Mouse (Mus musculus) kidney, adult 9 months (tissue): ENCODE data around the gene Cdx2.

ENCODE experiments used
- DNase-seq: peaks from one replicate; pipeline ENCODE4 v3.0.0; 2022

Gene Cdx2

DNA sequence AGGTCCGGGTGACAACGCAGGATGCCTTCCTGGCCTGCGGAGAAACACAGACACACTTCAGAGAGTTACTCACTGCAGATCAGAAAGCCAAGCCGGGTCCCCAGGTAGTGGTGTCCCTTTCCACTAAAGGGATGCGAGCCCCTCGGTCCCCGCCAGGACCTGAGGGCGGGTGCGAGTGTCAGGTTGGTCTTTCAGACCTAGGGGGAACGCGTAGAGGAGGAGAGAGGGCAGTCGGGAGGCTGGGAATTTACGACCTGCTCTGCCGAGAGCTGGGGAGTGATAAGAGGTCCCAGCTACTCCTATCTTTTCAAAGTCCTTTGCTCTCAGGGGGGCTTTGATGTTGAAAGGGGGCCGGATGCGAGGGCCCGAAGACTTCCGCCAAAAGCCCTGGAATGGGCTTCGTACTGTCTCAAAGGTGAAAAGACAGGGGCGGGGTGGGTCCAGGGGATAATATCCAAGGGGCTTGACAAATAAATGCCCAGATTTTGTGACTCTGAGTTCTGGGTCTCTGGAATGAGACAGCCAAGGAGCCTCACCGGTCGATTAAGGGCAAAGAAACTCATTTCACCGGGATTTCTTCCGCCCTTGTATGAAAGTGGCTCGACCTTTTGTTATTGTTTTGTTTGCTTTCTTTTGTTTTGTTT is 8.5 kb upstream of the Cdx2 start:
- no peak for DNase-seq

DNA sequence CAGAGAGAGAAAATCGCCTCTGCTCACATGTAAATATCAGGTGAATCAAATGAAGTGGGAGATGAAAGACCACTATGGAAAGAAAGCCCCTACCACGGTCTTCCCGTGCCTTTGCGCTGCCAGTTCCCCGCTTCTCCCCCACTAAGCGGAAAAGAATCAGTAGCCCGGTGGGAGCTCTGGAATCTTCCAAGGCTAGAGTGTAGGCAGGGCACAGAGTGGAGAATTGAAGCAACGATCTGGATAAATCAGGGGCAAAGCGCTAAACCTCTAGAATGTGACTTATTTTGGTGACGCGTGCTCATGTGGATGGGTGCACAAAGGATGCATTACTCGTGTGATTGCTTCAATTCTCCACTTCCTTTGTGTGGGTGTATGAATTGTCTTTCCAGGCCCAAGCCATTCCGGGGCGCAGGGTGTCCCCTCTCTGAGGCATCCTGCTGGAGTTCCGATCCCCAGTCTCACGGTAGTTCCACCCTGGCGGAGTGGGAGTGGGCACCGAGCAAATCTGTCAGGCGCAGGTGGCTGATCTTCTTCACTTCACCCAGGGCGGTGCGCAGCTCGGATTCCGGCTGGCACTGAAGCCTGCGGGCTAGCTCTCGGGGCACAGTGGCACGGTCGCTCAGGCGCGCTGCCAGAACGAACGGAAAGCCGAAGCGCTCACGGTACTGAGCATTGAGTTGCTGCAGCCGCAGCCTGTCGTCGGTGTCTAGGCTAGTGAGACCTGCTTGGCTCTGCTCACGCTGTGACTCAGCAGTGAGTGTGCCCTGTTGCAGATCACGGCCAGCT is 7.8 kb upstream of the Cdx2 start:
- DNase-seq, result no peak

DNA sequence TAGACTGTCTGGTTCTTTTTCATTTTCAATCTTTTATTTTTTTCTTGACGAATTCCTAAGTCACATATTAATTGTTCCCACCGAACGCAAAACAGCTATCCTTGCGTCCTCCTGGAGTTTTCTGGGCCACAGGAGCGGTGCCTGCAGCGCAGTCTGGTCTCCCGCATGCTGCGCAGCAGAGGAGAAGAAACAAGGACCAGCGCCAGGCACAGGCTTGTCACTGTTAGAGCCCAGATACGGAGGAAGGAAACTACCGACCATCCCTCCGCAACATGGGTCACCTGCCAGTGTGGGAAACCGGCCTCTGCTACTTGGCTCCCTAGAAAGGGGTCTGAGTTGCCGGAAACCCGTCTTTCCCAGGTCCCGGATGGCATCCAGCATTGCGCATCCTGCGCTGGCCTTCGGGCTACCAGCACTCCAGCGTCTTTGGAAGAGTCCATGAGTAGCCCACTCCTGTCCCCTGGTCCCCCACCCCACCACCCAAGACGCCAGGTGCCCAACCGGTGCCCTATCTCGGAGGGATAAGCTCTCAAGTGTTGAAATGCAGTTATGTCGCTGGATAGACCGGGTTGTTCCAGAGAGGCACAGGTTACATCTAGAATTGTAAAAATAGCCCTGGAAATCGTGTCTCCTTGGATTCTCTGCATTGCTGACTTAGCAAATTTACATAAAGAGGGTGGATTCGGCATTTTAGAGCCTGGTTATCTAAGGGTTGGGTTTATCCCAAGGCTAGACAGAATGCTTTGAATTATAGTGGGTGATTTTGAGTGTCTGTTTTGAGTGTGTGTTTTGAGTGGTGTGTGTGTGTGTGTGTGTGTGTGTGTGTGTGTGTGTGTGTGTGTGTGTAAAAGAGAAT is 6.0 kb upstream of the Cdx2 start:
- DNase-seq, result no peak

DNA sequence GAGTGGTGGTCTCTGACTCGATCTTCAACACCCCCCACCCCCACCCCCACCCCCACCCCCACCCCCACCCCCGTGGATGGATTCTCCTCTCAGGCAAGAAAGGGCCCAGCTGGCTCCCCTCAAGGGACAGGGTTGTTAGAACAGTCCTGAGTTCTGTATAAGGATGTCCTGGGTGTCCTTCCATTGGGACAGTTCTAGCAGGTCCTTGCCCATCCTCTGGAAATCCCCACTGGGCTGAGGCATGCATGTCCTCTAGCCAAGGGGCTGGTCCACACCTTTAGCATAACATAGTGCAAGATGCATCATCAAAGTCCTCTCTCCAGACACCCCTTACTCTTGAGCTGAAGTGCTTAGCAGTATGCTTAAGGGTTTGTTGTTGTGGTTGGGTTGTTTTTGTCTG is 2.7 kb upstream of the Cdx2 start:
- no peak for DNase-seq

DNA sequence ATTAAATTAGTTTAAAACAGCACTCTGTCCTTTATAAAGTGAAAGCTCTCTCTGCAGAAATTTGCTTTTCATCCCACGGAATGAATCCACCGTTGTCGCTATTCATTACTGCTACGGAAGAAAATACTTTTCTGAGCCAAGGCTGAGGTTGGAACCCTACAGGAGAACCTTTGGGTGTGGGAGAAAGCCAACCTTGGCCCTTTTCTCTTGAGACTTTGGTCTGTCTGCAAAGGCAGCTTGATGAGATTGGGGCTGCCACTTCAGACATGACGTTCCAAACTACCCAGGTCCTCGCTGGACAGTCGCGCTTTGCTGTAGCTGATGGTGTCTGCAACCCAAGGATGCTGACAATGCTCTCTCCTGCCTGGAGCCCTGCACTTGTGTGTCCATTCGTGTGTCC is 1.4 kb upstream of the Cdx2 start:
- DNase-seq, result no peak

DNA sequence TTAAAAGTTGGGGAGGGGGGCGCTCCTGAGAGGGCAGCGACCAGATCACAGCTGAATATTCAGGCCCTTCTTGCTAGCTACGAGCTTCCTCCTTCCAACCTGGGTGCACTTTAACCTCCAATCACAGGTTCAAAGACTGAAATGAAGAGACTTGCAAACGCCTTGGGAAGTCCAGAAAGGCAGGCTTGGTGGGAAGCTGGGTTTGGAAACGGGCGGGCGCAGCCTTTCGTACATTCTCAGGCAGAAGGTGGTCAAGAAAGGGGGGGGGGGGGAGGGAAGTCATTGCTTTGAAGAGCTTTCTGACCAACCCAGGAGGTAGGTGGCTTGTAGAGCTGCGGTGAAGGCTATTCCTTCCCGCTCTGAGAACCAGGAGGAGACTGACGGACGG is 322 bp upstream of the Cdx2 start:
- no peak for DNase-seq

DNA sequence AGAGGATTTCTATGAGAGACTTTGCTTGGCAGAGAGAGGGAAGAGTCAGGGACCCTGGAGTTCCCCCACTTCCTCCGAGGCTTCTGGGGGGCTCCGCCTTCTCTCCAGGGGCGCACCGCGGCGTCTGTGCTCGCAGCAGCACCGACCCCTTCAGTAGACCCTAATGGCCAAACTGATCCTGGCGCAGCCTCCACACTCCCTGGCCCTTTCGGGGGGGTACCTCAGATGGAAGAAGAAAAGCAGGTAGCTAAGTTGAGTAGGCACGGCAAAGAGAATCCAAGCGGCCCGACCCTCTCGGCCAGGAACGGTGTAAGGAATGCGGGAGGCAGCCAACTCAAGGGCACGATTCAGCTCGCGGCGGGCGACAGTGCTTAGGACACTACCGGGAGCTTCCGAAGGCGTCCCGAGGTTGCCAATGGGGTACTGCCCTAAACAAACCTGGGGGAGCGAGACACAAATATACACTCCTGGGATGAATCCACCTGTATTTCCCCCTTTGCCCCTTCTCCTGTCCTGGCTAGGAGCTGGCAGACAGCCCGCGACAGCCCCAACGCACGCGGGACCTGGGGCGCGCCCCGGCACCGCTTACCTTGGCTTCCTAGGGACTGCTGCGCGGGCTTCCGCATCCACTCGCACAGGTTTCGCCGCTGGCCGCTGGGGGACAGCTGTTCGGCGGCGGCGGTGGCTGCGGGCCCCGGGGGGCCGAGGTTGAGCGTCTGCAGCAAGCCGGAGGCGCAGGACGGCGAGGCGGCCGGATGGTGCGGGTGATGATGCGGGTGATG is 1.0 kb downstream of the Cdx2 start:
- DNase-seq, result no peak

DNA sequence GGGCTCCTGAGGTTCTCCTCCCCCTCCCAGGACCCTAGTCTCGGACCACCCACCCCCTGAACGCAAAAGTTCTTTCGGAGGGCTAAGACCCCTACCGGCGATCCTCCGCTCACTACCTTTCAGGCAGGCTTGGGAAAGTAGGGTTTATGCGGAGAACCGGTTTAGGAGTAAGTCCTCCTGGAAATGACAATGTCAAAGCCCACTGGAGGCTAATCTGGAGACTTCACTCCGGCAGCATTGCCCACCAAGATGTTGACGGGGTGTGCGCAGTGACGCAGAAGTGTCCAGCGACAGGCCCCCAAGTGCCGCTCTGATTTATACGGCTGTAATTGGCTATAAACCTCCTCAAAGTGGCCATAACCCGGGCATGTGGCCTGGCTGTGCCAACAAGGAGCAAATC is 1.9 kb downstream of the Cdx2 start:
- DNase-seq, result no peak

DNA sequence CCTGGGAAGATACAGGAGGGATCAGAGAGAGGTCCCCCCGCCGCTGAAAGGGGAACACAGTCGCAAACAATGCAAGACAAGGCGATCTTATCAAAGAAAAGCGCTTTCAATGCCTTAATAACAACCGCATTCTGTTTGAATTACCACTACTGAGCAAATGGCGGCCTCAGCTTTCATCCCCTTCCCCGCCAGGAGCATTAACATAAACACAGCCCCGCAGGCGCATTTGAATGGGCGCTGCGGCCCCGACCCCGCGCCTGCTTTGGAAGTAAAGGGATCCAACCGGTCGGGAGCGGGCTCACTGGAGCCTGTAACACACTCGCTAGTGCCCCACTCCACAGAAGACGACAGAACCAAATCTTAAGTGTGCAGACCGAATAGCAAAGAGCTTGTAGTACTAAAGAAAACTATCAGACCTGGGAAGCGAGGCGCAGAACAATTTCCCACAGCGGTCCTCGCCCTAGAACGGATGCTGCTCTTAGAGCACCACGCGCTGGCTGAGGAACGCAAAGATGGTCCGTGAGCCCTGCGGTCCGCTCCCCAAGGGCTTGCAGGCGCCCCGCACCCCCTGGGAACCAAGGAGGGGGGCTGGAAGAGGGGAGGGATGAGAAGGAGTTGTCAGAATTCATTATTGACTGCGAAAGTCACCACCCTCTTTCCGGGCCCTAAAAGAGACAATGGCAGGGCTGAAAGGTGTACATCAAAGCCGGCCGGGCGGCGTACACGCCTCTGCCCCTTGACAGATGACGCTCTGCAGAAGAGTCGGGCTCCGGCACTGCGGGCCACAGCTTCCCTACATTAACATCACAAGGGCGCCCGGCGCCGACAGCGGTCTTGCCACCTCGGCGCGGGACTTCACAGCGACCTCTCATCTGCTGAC is 2.6 kb downstream of the Cdx2 start:
- no peak for DNase-seq

DNA sequence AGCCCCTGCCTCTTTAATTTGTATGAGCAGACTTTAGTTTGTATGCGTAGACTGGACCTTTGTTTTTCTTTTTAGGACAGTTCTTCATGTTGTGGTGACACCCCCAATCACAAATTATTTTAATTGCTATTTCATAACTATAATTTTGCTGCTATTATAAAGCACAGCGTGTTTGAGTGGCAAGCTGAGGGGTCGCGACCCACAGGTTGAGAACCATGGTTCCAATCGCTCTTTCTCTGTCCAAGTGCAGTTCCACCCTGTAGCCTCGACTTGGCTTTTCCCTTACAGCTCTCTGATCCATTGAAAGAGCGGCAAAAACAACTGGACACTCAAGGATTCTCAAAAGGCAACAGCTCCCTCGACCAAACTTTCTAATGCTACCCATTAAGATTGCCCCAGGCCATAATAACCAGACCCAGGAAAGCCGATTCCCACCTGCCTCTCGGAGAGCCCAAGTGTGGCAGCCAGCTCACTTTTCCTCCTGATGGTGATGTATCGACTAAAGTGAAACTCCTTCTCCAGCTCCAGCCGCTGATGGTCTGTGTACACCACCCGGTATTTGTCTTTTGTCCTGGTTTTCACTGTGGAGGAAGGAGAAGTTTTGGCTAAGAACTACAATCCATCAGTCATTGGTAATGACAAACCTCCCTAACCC is 4.2 kb downstream of the Cdx2 start:
- DNase-seq, result no peak

DNA sequence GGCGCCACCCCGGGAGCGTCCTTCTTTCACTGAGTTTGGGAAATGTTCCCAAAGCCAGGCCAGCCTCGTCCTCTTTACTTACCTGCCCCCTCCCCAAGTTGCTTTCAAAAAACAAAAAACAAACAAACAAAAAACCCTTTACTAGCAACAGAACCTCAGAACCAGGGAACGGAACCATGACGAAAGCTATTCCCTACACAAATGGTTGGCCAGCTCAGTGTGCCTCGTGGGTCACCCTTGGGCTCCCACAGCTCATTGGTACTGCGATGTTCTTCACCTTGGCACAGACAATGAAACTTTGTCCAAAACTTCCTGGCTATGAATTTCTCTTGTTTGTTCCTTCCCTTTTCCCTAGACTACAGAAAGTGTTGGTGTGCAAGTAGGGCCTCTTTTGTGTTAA is 4.9 kb downstream of the Cdx2 start:
- no peak for DNase-seq

DNA sequence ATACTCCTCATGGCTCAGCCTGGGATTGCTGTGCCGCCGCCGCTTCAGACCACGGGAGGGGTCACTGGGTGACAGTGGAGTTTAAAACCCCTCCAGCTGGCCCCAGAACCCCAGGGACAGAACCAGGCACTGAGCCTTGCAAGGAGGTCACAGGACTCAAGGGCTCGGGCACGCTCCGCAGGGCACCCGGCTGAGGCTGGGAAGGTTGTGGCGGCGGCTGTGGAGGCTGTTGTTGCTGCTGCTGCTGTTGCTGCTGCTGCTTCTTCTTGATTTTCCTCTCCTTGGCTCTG is 5.3 kb downstream of the Cdx2 start:
- no peak for DNase-seq

DNA sequence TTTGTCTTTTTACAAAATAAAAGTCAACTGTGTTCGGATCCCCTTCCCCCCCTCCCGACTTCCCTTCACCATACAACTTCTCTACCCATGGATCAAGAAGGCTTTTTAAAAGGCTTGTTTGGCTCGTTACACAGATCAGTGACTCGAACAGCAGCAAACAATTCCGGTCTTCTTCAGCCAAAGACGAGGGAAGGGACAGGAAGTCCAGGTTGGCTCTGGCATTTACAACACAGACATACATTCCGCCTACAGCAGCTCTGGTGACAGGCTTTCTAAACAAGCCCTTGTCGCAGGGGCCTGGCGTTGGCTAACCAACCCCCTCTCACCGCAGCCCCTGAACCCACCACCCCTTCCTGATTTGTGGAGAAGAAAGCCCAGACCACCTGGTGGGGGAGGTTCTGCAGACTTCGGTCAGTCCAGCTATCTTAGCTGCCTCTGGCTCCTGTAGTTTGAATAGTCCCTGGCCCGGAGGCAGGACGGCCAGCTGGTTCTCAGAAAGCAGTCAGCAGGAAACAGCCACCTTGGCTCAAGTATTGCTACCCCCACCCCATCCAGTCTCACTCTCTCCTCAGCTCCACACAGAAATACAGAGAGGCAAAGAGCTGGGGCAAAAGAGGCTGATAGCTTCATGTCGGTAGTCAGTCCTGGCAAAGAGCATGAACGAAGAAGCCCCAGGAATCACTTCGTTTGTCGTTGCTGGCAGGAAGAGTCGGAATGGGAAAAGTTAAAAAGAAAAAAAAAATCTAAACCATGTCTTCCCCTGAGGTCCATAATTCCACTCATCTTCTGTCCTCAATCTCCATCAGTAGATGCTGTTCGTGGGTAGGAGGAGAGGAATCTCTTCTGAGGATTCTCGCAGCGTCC is 5.9 kb downstream of the Cdx2 start:
- no peak for DNase-seq

DNA sequence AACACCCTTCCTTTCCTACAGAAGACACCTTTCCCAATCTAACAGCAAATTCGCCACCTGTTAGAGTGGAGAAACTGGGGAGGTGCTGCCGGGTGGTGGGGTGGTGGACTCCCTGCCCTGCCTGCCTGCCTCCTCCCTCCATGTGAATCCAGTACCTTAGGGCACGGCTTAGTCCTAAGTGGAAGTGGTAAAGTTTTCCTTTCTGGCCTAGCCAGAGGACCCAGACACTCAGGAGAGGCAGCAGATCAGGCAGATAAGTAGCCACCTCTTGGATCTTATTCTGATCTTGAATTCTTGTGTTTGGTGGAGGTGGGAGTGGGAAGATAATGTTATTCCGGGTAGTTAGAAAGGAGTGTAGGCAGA is 7.1 kb downstream of the Cdx2 start:
- DNase-seq, result no peak

DNA sequence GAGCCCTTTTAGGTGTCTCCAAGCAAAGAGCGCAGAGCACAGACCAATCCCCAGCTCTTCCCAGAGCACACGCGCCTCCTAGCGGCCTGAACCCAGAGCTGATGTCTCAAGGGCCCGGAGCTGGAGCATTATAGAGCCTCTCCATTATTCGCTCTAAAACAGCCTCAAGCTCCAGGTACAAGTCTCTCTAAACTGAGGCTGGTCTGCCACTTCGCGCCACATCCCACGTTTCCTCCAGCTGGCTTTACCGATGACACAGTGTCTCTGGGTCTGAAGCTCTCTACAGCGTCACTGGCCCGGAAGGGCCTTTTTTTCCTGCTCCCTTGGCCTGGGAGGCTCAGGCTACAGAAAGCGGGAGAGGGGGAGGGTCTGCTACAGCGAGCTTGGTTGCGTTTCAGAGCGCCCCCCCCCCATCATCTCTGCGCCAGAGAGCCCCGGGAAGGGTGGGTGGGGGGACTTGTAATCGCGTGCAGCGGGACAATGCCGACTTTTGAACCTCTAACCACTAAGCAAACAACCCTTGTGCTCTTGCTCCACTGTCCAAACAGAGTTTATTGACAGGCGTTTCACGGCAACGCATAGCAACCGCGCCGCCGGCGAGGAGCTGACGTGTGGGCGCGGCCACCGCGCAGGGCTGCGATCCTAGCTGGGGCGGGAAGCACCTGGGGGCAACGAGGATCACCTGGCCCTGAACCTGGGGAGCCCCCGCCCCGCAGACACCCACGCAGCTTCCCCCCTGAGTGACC is 7.6 kb downstream of the Cdx2 start:
- peak; percentile 34 for DNase-seq

DNA sequence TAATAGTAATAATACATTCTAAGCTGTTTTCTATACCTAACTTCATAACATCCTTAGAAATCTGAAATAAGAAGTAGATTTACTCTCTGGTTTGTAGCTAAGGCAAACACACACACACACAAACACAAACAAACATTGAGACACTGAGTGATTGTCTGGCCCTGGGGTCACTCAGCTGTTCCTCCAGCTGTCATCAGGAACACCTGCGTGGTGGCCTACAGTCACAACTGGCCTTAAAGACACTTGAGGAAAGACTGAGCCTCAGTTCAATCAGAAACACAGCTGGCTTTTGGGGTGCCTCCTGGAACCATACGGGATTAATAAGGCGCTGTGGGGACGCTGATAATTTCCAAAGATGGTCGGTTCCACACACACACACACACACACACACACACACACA is 9.8 kb downstream of the Cdx2 start:
- no peak for DNase-seq

DNA sequence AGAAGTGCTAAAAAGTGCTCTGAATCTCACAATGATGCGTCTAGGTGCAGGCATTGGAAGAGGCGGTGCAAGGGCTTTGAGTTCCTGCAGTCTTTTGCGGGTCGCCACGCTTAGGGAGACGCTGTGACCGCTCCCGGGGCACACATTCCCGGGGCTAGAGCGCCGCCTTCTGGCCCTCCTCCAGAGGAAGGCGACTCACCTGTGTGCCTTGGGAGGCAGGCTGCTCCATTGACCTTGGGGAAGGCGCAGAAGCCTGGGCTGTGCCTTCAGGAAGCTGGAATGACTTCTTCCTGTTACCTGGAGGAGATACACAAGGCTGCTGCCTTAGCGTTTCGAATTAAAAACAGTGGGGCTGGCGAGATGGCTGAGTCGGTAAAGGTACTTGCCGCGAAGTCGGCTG is 12.9 kb downstream of the Cdx2 start:
- no peak for DNase-seq

DNA sequence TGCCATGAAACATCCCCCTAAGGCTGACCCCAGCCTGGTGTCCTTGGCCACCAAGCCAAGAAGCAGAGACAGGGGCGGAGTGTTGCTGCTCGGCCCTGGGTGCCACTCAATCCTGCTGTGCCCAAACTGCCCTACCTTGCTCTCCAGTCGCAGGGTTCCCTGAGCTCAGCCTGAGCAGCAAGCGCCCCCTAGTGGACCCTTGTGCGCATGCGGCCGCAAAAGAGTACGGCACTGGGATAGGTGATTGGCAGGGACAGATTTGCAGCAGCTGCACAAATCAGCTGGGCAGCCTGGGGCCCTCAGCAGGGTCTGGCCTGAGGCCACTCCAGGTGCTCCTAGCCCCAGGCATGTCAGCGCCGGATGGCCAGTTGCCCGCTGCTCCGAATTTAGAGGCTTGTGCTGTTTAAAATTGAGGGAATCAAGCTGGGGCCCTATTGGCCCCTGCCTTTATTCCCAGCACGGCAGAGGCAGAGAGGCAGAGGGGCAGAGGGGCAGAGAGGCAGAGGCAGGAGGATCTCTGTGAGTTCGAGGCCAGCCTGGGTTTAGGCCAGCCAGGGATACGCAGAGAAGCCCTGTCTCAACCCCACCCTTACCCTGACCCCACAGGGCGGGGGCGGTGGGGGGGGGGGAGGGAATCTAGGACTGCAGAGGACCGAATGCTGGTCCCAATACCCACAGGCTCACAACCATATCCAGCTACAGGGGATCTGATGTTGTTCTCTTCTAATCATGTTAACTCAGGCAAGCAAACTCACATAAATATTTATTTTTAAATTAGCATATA is 13.8 kb downstream of the Cdx2 start:
- DNase-seq, result peak; percentile 63

DNA sequence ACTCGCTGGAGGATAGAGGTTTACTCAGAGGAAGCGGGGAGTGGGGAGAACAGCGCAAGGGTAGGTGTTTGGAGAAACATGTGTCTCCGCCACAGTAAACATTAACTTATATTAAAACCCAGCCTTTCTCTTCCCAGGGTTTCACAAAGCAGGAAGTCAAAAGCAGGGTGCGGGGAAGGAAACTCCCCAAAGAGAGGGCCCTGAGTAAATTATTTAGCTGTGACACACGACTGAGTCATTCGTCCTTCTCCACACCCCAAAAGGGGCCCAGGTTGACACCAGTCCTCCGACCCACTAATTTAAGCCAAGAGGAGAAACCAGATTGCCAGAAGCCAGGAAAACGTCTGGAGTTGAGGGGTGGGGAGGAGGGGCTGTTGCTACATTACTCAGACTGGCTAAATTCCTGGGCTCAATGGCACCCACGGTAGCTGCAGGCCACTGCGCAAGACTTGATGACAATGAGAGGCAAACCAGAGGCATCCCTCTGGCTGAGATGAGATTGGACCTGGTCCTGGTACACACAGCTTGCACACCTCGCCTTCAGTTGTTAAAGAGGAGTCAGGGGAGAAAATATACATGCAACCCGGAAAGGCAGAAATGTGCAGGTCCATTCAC is 14.5 kb downstream of the Cdx2 start:
- no peak for DNase-seq
